Mouse (Mus musculus): ENCODE results near the gene Cd59b.

- TF ChIP-seq CTCF (IDR thresholded peaks at IDR 0.05; ENCODE audit: low read depth, low read length), result no peak
- no peak for TF ChIP-seq POLR2A (IDR thresholded peaks at IDR 0.05; ENCODE audit: extremely low read depth, insufficient read depth, low read length)
These were observed at the start of gene Cd59b for GRCm38 (mm10) chr2:104069704-104070185.
